Mouse (Mus musculus): ENCODE data around the gene Ube2r2. TPM values are rescaled to one million over a fixed set of nuclear protein-coding genes. Genes with fewer than 3 reads are reported as not detected.

The Ube2r2 gene
- polyA plus RNA-seq, 1 experiment: 222 TPM

DNA sequence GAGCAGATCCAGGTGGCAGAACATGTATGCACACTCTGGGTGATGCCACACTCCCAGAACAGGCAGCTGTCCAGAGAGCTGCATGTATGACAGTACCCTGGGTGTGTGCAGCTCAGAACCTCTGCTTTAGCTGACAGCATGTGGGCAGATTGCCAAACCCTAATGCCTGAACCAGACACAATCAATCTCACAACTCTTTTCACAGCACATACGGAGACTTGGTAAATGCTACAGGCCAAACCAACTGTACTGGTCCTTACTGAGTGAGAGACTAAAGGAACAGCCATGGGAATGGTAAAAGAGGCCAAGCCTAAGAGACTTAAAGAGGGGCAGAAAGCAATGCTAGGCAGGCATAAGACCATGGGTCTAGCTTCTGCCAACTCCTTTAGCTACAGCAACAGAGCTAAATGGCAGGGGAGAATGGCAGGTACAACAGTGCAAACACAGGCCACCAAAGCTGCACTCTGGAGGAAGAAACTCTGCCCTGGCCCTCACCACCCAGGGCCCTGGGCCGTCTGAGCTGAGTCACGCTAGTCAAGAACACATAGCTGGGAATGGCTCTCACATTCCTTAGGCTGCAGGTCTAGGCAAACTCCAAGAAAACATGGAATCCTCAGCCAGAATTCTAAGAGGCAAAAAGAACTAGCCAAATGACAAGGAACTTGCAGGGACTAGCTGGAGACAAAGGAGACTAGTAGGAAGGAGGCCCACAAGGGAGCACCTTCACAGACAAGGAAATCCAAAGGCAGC is 61.5 kb downstream of the Ube2r2 start:
- H3K4me3 ChIP-seq (ENCODE audit: insufficient read depth, low read length): no peak overlapping the region
- H3K27ac ChIP-seq (ENCODE audit: insufficient read depth, low read length): peak overlapping the region; percentile 91
- no peak for TF ChIP-seq CTCF (IDR thresholded peaks at IDR 0.05; ENCODE audit: borderline replicate concordance, insufficient read depth, low read length)
- peaks cover 10% of the 10 kb centered on the region; the same call in 1 of the 2 replicates for H3K4me1 ChIP-seq (ENCODE audit: control insufficient read depth, insufficient read depth, low read length)

DNA sequence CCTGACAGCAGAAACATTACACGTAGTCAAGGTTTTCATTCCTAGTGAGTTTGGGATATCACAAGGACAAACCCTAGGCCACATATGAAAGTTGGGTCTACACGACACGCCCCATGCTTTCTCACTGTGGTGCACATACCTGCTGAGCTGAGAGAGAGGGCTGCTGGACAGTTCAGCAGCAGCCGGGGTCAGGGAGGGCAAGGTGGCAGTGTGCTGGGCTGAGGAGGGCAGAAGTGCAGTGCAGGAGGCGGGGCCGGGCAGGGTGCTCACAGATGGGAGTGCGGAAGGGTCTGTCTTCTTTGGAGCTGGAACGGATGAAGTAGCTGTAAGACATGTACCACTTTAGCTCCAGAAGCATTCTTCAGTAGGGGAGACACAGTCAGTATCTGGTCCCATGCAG is 66.6 kb downstream of the Ube2r2 start:
- H3K4me1 ChIP-seq (ENCODE audit: control insufficient read depth, insufficient read depth, low read length): peaks cover 4% of the 10 kb centered on the region; the same call in 1 of the 2 replicates
- TF ChIP-seq CTCF (IDR thresholded peaks at IDR 0.05; ENCODE audit: borderline replicate concordance, insufficient read depth, low read length): no peak
- no peak for TF ChIP-seq POLR2A (IDR thresholded peaks at IDR 0.05; ENCODE audit: low read depth, low read length)
- no peak overlapping the region for H3K4me3 ChIP-seq (ENCODE audit: insufficient read depth, low read length)
- H3K27ac ChIP-seq (ENCODE audit: insufficient read depth, low read length): no peak overlapping the region

GRCm38 (mm10) chr4:41205751-41206150 is 70.2 kb downstream of the Ube2r2 start:
- Histone ChIP-seq H3K27ac (ENCODE audit: insufficient read depth, low read length) (no peak overlapping the region), H3K4me1 (ENCODE audit: control insufficient read depth, insufficient read depth, low read length) (no peaks in the 10 kb centered on the region), H3K4me3 (ENCODE audit: insufficient read depth, low read length) (no peak overlapping the region)
- TF ChIP-seq POLR2A (IDR thresholded peaks at IDR 0.05; ENCODE audit: low read depth, low read length) (no peak), CTCF (IDR thresholded peaks at IDR 0.05; ENCODE audit: borderline replicate concordance, insufficient read depth, low read length) (no peak)

- H3K27ac ChIP-seq (ENCODE audit: insufficient read depth, low read length): no peak overlapping the region
- TF ChIP-seq CTCF (IDR thresholded peaks at IDR 0.05; ENCODE audit: borderline replicate concordance, insufficient read depth, low read length) (no peak), POLR2A (IDR thresholded peaks at IDR 0.05; ENCODE audit: low read depth, low read length) (no peak)
- H3K4me3 ChIP-seq (ENCODE audit: insufficient read depth, low read length): no peak overlapping the region
- no peaks in the 10 kb centered on the region for H3K4me1 ChIP-seq (ENCODE audit: control insufficient read depth, insufficient read depth, low read length)
These were observed 72.5 kb downstream of the Ube2r2 start for GRCm38 (mm10) chr4:41208050-41208449.

- TF ChIP-seq POLR2A (IDR thresholded peaks at IDR 0.05; ENCODE audit: low read depth, low read length) (no peak), CTCF (IDR thresholded peaks at IDR 0.05; ENCODE audit: borderline replicate concordance, insufficient read depth, low read length) (no peak)
- no peaks in the 10 kb centered on the region for H3K4me1 ChIP-seq (ENCODE audit: control insufficient read depth, insufficient read depth, low read length)
- no peak overlapping the region for H3K4me3 ChIP-seq (ENCODE audit: insufficient read depth, low read length)
- no peak overlapping the region for H3K27ac ChIP-seq (ENCODE audit: insufficient read depth, low read length)
These were observed 89.9 kb downstream of the Ube2r2 start for GRCm38 (mm10) chr4:41225412-41225811.

GRCm38 (mm10) chr4:41226351-41226750 is 90.8 kb downstream of the Ube2r2 start:
- Histone ChIP-seq H3K4me3 (ENCODE audit: insufficient read depth, low read length) (no peak overlapping the region), H3K4me1 (ENCODE audit: control insufficient read depth, insufficient read depth, low read length) (no peaks in the 10 kb centered on the region), H3K27ac (ENCODE audit: insufficient read depth, low read length) (no peak overlapping the region)
- TF ChIP-seq POLR2A (IDR thresholded peaks at IDR 0.05; ENCODE audit: low read depth, low read length): no peak
- peak; percentile 35; the same call in 1 of the 2 replicates for TF ChIP-seq CTCF (IDR thresholded peaks at IDR 0.05; ENCODE audit: borderline replicate concordance, insufficient read depth, low read length)

DNA sequence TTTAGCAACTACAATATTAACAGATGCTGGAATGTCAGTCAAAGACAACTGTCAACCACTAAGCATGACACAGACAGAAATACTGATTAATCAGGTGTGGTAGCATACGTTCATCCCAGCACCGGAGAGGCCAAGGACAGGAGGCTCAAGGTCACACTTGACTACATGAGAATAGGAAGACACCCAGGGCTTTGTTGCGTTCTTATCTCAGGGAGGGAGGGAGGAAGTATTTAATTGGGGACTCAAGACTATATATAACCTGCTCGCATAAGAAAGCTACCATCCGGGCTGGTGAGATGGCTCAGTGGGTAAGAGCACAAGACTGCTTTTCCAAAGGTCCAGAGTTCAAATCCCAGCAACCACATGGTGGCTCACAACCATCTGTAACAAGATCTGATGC is 100.1 kb downstream of the Ube2r2 start:
- no peaks in the 10 kb centered on the region for H3K4me1 ChIP-seq (ENCODE audit: control insufficient read depth, insufficient read depth, low read length)
- TF ChIP-seq CTCF (IDR thresholded peaks at IDR 0.05; ENCODE audit: borderline replicate concordance, insufficient read depth, low read length): no peak
- TF ChIP-seq POLR2A (IDR thresholded peaks at IDR 0.05; ENCODE audit: low read depth, low read length): no peak
- no peak overlapping the region for H3K27ac ChIP-seq (ENCODE audit: insufficient read depth, low read length)
- H3K4me3 ChIP-seq (ENCODE audit: insufficient read depth, low read length): no peak overlapping the region

GRCm38 (mm10) chr4:41240916-41241315 is 105.4 kb downstream of the Ube2r2 start:
- no peak overlapping the region for H3K27ac ChIP-seq (ENCODE audit: insufficient read depth, low read length)
- H3K4me3 ChIP-seq (ENCODE audit: insufficient read depth, low read length): no peak overlapping the region
- TF ChIP-seq POLR2A (IDR thresholded peaks at IDR 0.05; ENCODE audit: low read depth, low read length) (no peak), CTCF (IDR thresholded peaks at IDR 0.05; ENCODE audit: borderline replicate concordance, insufficient read depth, low read length) (no peak)
- H3K4me1 ChIP-seq (ENCODE audit: control insufficient read depth, insufficient read depth, low read length): no peaks in the 10 kb centered on the region

Other genes with a start within 250 kb of the Ube2r2 start
- not detected in 2 replicates for gene Spink4, start 215.7 kb upstream of the Ube2r2 start, polyA plus RNA-seq (2011; ENCODE audit: insufficient read length, low read depth, missing spikeins)
- 134 and 147 TPM in 2 replicates for gene Bag1, start 187.4 kb upstream of the Ube2r2 start, polyA plus RNA-seq (2011; ENCODE audit: insufficient read length, low read depth, missing spikeins)
- gene Chmp5, start 187.3 kb upstream of the Ube2r2 start, polyA plus RNA-seq (2011; ENCODE audit: insufficient read length, low read depth, missing spikeins): 118 TPM in 2 replicates
- 57.7 and 70.6 TPM in 2 replicates for gene Nfx1, start 164.8 kb upstream of the Ube2r2 start, polyA plus RNA-seq (2011; ENCODE audit: insufficient read length, low read depth, missing spikeins)
- gene Aqp7, start 87.6 kb upstream of the Ube2r2 start, polyA plus RNA-seq (2011; ENCODE audit: insufficient read length, low read depth, missing spikeins): not detected in 2 replicates
- 0.55 TPM in 1 of 2 replicates, not detected in the other for gene Aqp3, start 37.6 kb upstream of the Ube2r2 start, polyA plus RNA-seq (2011; ENCODE audit: insufficient read length, low read depth, missing spikeins)
- 24.4 and 25.1 TPM in 2 replicates for gene Nol6, start 11.3 kb upstream of the Ube2r2 start, polyA plus RNA-seq (2011; ENCODE audit: insufficient read length, low read depth, missing spikeins)
- 69.0 and 78.8 TPM in 2 replicates for gene Ubap2, start 139.4 kb downstream of the Ube2r2 start, polyA plus RNA-seq (2011; ENCODE audit: insufficient read length, low read depth, missing spikeins)
- gene Dcaf12, start 179.1 kb downstream of the Ube2r2 start, polyA plus RNA-seq (2011; ENCODE audit: insufficient read length, low read depth, missing spikeins): 40.2 and 40.3 TPM in 2 replicates
- 60.1 and 70.5 TPM in 2 replicates for gene Ubap1, start 213.3 kb downstream of the Ube2r2 start, polyA plus RNA-seq (2011; ENCODE audit: insufficient read length, low read depth, missing spikeins)